Mouse (Mus musculus) testis, adult 2 months (tissue): Measurements from ENCODE around the gene Lrch1. TPM values are rescaled to one million over a fixed set of nuclear protein-coding genes. Genes with fewer than 3 reads are reported as not detected.

Experiments
- H3K27ac ChIP-seq: fragments of 200-500 bp; 2 replicates; pipeline ENCODE4 v1.5.1; 2012; ENCODE audit warnings: low read depth, low read length; ENCODE audit not compliant: control insufficient read depth, insufficient read depth
- H3K27me3 ChIP-seq: fragments of 200-500 bp; 2 replicates; pipeline ENCODE4 v1.6.1; 2012; ENCODE audit warnings: mild to moderate bottlenecking, low read length, moderate library complexity; ENCODE audit not compliant: control insufficient read depth, insufficient read depth
- H3K36me3 ChIP-seq: fragments of 200-500 bp; 2 replicates; pipeline ENCODE4 v1.6.1; 2012; ENCODE audit warnings: mild to moderate bottlenecking, low read length; ENCODE audit not compliant: control insufficient read depth, insufficient read depth
- H3K4me1 ChIP-seq: fragments of 200-500 bp; 2 replicates; pipeline ENCODE4 v1.6.1; 2012; ENCODE audit warnings: low read length; ENCODE audit not compliant: control insufficient read depth, insufficient read depth
- H3K4me3 ChIP-seq: fragments of 200-500 bp; 2 replicates; pipeline ENCODE4 v1.5.1; 2012; ENCODE audit warnings: low read depth, mild to moderate bottlenecking, low read length, moderate library complexity, mixed read lengths; ENCODE audit not compliant: control insufficient read depth
- CTCF ChIP-seq: fragments of 200-500 bp; IDR thresholded peaks from 2 replicates; pipeline ENCODE4 v1.5.1; 2012; ENCODE audit warnings: low read depth, mild to moderate bottlenecking, inconsistent platforms, low read length, moderate library complexity; ENCODE audit not compliant: control insufficient read depth, insufficient read depth, insufficient replicate concordance
- POLR2A ChIP-seq: fragments of 200-500 bp; IDR thresholded peaks from 2 replicates; pipeline ENCODE4 v1.6.1; 2012; ENCODE audit warnings: low read depth, mild to moderate bottlenecking, inconsistent platforms, low read length, moderate library complexity; ENCODE audit not compliant: control insufficient read depth
- polyA plus RNA-seq: library from polyadenylated mRNA; depleted of rRNA; stranded (reverse); fragments of >200 nt; gene quantifications from 2 replicates; pipeline ENCODE4 v1.2.3, GENCODE M21; 2012

Lrch1 gene
- polyA plus RNA-seq, 1 experiment: 1.6 TPM

DNA sequence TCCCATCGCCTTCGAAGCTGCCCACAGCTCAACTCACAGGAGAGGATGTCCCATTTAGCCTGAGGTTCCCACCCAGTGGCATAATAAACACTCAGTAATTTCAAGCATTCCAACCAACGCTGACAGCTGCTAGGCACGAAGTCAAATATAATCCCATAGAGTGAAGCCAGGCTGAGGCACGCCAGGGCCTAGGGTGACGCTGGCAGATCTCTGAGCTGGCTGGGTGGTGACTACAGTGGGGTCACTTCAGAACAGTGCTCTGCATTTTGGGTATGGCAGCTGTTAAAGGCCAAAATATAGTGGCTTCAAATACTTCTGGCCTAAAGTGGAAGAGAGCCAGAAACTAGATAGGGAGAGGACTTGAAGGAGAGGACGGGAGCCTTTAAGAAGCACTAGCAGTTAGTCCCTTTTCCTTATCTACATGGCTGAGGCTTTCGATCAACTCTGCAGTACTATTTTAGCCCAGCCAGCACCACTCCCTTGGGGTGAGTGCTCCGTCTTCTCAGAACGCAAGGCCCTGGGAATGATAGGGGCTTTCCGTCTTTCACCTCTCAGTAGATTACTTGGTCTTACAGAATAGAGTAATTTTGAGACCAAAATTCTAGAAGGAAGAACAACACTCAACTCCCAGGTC is 127.4 kb downstream of the Lrch1 start:
- Histone ChIP-seq H3K4me1 (no peaks in the 10 kb centered on the region), H3K27me3 (no peaks in the 10 kb centered on the region), H3K4me3 (no peak overlapping the region), H3K27ac (no peak overlapping the region), H3K36me3 (no peaks in the 10 kb centered on the region)
- no peak for TF ChIP-seq POLR2A
- TF ChIP-seq CTCF: no peak

DNA sequence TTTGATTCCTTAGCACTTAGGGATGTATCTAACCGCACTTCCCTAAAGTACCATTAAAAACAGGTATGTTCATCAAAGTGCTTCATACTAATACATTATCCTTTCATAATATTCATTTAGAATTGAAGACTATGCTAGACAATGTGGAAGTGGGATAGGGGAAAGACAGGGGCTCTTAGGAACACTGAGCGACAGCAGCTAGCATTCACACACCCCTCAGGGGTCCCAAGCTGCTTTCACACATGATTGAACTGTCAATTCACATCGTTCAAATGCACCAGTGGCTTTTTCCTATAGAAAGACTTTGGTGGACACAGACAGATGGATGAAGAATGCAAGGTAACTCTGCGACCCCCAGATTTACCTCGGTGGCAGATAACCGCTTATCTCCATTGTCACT is 131.0 kb downstream of the Lrch1 start:
- TF ChIP-seq CTCF: no peak
- TF ChIP-seq POLR2A: no peak

DNA sequence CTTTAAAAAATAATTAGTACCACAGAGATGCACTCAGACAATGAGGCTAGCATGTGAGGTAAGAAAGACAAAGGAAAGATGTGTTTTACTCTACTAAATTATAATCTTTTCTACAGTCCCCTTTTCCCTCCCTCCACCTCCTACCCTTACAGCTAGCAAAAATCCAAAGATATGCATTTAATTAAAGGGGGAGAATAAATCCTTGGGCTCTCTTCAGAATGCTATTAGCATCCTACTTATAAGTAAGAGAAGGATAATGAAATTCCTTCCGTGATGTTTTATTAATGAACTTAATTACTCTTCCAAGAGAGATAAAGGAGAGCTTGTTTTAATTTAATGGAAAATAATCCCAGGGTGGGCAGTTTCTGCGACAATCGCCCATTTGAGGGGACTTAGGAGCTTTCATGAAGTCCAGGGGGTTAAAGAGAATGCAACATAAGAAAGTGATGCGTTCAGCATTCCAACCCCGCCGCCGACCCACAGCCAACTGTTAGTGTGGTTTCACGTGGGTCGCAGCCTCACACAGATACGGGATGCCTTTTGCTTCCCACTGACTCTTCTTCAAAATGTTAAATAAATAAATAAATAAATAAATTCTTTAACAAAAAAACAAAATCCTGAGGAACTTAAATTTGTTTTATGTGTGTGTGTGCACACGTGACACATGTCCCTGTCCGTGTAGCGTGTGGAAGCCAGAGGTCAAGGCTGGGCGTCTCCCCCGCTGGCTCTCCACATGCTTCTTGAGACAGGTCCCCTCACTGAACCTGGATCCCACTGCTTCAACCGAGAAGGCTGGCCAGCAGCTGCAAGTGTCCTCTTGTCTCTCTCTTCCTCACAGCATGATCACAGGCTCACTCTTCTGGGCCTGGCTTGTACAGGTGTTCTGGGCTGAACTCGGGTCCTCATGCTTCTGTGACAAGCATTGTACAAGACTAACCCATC is 132.6 kb downstream of the Lrch1 start:
- TF ChIP-seq CTCF (no peak), POLR2A (no peak)
- H3K36me3 ChIP-seq: no peaks in the 10 kb centered on the region
- no peaks in the 10 kb centered on the region for H3K4me1 ChIP-seq
- no peak overlapping the region for H3K4me3 ChIP-seq
- H3K27ac ChIP-seq: no peak overlapping the region
- no peaks in the 10 kb centered on the region for H3K27me3 ChIP-seq

More for the DNA sequence above, 131.0 kb downstream of the Lrch1 start:
- no peaks in the 10 kb centered on the region for H3K27me3 ChIP-seq
- H3K27ac ChIP-seq: no peak overlapping the region
- H3K36me3 ChIP-seq: no peaks in the 10 kb centered on the region
- no peak overlapping the region for H3K4me3 ChIP-seq
- no peaks in the 10 kb centered on the region for H3K4me1 ChIP-seq

DNA sequence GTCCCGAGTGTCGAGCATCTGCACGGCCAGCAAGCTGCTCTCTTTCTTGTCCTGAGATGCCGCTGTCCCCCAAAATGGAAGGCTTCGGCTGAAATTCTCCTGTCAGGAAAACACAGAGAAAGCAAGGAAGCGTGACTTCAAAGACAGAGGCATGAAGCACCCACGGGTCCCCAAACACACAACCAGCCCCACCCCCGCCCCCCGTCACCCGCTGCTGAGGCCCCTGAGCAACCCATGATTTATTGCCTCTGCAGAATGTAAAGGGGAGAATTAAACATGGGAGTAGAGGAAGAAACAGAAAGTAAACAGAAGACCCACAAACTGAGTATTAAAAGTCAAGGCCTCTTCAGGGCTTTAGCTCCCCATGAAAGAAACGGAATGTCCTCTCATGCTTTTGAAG is 136.1 kb downstream of the Lrch1 start:
- no peak overlapping the region for H3K4me3 ChIP-seq
- H3K4me1 ChIP-seq: no peaks in the 10 kb centered on the region
- no peaks in the 10 kb centered on the region for H3K27me3 ChIP-seq
- H3K36me3 ChIP-seq: no peaks in the 10 kb centered on the region
- H3K27ac ChIP-seq: no peak overlapping the region
- no peak for TF ChIP-seq POLR2A
- no peak for TF ChIP-seq CTCF

DNA sequence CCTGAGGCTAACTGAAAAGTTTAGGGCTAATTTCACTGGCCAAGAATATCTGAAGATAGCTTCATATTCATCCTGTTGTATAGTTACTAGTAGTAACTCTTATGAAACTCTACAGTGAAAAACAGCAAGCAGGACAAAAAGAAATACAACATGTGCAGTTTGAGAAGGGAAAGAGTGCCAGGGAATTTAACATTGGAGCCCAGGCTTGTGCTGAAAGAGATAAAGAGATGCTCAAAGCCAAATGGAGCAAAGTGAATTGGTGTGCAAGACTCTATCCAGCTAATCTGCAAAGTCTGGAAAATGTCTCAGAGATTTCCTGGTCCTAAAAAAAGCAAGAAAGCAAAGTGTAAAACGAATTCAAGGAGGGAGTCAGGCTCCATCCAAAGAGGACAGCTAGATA is 145.7 kb downstream of the Lrch1 start:
- no peak for TF ChIP-seq CTCF
- no peak for TF ChIP-seq POLR2A
- Histone ChIP-seq H3K36me3 (no peaks in the 10 kb centered on the region), H3K27me3 (no peaks in the 10 kb centered on the region), H3K4me3 (no peak overlapping the region), H3K27ac (no peak overlapping the region), H3K4me1 (no peaks in the 10 kb centered on the region)

DNA sequence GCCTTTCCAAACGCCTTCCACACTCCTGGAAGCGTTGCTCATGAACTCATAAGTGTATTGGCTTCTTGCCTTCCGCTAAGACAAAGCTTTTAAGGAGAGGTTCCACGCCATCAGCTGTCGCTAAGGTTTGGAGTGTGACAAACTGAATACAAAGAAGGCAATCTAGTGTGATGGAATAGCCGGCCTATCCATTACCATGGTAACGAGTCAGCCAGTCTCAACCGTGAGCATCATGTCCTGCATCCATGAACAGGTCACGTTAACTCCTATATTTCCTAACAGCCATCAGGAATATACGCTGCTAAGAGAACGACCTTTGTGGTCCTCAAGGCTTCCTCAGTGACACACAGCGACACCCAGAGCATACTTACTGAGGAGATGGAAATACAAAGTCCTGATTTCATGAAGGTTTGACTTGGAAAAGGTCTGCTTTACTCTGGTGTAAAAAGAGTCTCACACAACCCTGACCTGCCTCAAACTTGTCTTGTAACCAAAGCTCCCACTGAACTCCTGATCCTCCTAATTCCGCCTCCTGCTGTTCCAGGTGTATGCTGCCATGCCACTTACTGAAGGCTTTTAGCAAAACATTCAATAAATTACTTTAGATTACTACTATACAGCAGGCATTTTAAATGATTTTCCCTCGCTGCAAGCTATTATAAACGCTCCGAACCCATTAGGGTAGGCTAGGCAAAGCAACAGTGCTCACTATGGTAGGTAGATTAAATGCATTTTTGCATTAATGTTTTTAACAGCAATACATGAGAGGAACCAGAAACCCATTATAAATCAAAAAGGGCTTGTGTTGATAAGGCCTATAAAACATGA is 149.4 kb downstream of the Lrch1 start:
- Histone ChIP-seq H3K4me1 (no peaks in the 10 kb centered on the region), H3K36me3 (no peaks in the 10 kb centered on the region), H3K4me3 (no peak overlapping the region), H3K27ac (no peak overlapping the region), H3K27me3 (no peaks in the 10 kb centered on the region)
- TF ChIP-seq CTCF: no peak
- TF ChIP-seq POLR2A: no peak

DNA sequence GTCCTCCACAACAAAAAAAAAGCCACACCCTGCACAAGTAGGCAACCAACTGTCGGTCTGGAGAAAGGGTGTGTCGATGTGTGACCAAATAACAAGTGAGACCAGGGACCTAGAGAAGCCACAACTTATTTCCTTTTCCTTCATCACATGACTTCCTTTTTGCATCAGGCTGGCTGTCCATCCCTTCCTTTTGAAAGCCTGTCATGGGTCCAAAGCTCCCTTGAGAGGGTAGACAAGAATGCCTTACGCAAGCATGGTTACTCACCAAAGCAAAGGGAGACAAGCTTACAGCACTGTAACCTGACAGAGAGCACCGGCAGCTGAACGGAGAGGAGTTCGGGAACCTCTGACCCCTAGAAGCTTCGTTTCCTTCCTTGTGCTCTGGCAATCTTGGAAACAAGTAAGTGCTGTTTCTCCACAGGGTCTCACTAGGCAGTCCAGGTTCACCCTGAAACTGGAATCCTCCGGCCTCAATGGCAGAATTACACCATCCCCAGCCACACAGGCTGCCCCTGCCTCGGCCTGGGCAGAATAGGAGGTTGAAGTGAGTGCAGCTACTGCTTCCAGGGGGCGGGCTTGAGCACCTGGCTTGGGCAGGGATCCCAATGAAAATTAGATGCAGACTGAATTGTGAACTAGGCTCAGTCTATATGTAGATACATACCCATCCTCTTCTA is 150.2 kb downstream of the Lrch1 start:
- TF ChIP-seq CTCF (no peak), POLR2A (no peak)
- no peak overlapping the region for H3K27ac ChIP-seq

More for the DNA sequence above, 150.2 kb downstream of the Lrch1 start:
- Histone ChIP-seq H3K4me1 (no peaks in the 10 kb centered on the region), H3K36me3 (no peaks in the 10 kb centered on the region), H3K4me3 (no peak overlapping the region), H3K27me3 (no peaks in the 10 kb centered on the region)
